Mouse (Mus musculus) G1E (cell line): ENCODE results near the gene Slc16a11. TPM values are rescaled to one million over a fixed set of nuclear protein-coding genes. Genes with fewer than 3 reads are reported as not detected.

ENCODE experiments used
- ATAC-seq: 2 replicates; pipeline ENCODE4 v1.8.0; 2016; ENCODE audit warnings: mild to moderate bottlenecking; ENCODE audit not compliant: insufficient number of reproducible peaks, poor library complexity, low FRiP score, severe bottlenecking; ENCODE audit errors: extremely low read depth
- DNase-seq: peaks from one replicate; pipeline ENCODE4 v3.0.0; 2012; ENCODE audit warnings: low spot score
- H3K27me3 ChIP-seq: 2 replicates; pipeline ENCODE4 v1.6.1; 2012; ENCODE audit warnings: mild to moderate bottlenecking, low read length, inconsistent platforms; ENCODE audit not compliant: insufficient read depth
- H3K36me3 ChIP-seq: replicated peaks from 2 replicates; pipeline ENCODE3; 2012; ENCODE audit warnings: mild to moderate bottlenecking, inconsistent platforms
- H3K4me1 ChIP-seq: 2 replicates; pipeline ENCODE4 v1.6.1; 2012; ENCODE audit warnings: low read depth, low read length, inconsistent platforms, mixed read lengths; ENCODE audit not compliant: insufficient read depth
- H3K4me3 ChIP-seq: 2 replicates; pipeline ENCODE4 v1.5.1; 2012; ENCODE audit warnings: low read depth, mild to moderate bottlenecking, inconsistent platforms, low read length, moderate library complexity, mixed read lengths
- H3K9me3 ChIP-seq: replicated peaks from 2 replicates; pipeline ENCODE4 v1.6.1; 2012; ENCODE audit warnings: inconsistent platforms
- CTCF ChIP-seq: IDR thresholded peaks from 2 replicates; pipeline ENCODE4 v1.5.1; 2012; ENCODE audit warnings: low read depth, low read length, inconsistent platforms, mixed read lengths
- GATA1 ChIP-seq: IDR thresholded peaks from 2 replicates; pipeline ENCODE4 v1.6.1; 2012; ENCODE audit warnings: borderline replicate concordance, low read length, inconsistent platforms, mixed read lengths
- GATA2 ChIP-seq: IDR thresholded peaks from 2 replicates; pipeline ENCODE4 v1.6.1; 2012; ENCODE audit warnings: low read depth, low read length, inconsistent platforms, borderline replicate concordance
- POLR2AphosphoS5 ChIP-seq: IDR thresholded peaks from 2 replicates; pipeline ENCODE4 v1.6.1; 2012; ENCODE audit warnings: low read depth, low read length, inconsistent platforms; ENCODE audit not compliant: insufficient replicate concordance
- TAL1 ChIP-seq: conservative IDR thresholded peaks from 2 replicates; pipeline ENCODE4 v1.6.1; 2012; ENCODE audit warnings: low read depth, low read length, inconsistent platforms, mixed read lengths
- polyA plus RNA-seq: library from polyadenylated mRNA; stranded (reverse); fragments of >175 nt; gene quantifications from 2 replicates; pipeline ENCODE4 v1.2.3, GENCODE M21; 2012
- total RNA-seq, 2 experiments: library from RNA; stranded (forward) in 1 of 2; stranded (reverse) in 1 of 2; fragments of 200-1000 nt in 1 of 2; fragments of >200 nt in 1 of 2; fragmentation: Nextera tagmentation in 1 of 2; gene quantifications; 2 replicates each; pipeline ENCODE4 v1.2.3; 2014 to 2017

Slc16a11 gene
- total and polyA plus RNA-seq, 3 experiments, result not detected

DNA sequence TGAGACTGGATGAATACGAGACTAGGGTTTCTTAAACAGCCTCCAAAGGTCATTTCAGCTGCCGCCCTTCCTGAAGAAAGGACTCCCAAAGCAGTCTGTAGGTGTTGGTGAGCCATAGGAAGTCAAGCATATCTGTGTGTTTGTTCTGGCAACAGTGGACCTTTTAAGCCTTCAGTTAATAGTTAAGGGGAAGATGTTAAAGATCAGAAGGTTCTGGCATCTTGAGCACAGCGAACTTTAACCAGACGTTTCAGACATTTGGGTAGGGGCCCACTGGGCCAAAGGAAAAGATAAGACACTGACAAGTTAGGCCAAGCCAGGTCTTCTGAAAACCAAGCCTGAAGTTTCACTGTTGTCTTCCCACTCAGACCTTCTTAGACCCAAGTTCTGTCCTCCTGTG is 5.5 kb downstream of the Slc16a11 start:
- ATAC-seq (no peak), DNase-seq (no peak)
- H3K9me3 ChIP-seq, result peaks cover 10% of the 10 kb centered on the region; the same call in 1 of the 2 replicates
- no peak for TF ChIP-seq GATA2
- TF ChIP-seq TAL1, result no peak
- TF ChIP-seq POLR2AphosphoS5, result no peak
- TF ChIP-seq CTCF, result no peak
- TF ChIP-seq GATA1, result no peak
- H3K4me3 ChIP-seq, result no peak overlapping the region
- H3K4me1 ChIP-seq, result peaks cover 47% of the 10 kb centered on the region
- peaks cover 45% of the 10 kb centered on the region for H3K36me3 ChIP-seq
- no peaks in the 10 kb centered on the region for H3K27me3 ChIP-seq

GRCm38 (mm10) chr11:70218741-70219470 is 6.4 kb downstream of the Slc16a11 start:
- Histone ChIP-seq H3K4me1 (peaks cover 53% of the 10 kb centered on the region), H3K4me3 (peak overlapping the region; percentile 58; the same call in 1 of the 2 replicates), H3K36me3 (peaks cover 51% of the 10 kb centered on the region), H3K27me3 (no peaks in the 10 kb centered on the region), H3K9me3 (peaks cover 10% of the 10 kb centered on the region; the same call in 1 of the 2 replicates)
- DNase-seq, result no peak
- no peak for ATAC-seq
- TF ChIP-seq GATA2, result no peak
- TF ChIP-seq CTCF, result no peak
- no peak for TF ChIP-seq POLR2AphosphoS5
- no peak for TF ChIP-seq TAL1
- no peak for TF ChIP-seq GATA1

DNA sequence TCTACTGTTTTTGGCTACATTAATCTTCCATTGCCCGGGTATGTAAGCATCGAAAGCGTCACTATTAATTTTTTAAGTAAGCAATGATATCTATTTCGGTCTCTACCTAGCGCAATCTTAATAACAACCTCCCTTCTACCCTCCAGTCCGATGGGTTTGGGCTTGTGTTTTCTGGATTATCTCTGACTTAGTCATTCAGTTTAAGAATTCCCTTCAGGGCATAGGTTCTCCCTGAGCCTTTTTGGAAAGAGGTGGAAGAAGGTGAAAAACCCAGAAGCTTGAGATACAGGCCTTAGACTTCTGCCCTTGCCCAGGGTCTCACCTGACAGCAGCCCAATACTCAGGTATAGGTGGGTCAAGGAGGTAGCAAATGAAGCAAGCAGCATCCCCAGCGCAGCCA is 7.3 kb downstream of the Slc16a11 start:
- peak overlapping the region; percentile 73 for H3K4me3 ChIP-seq
- H3K27me3 ChIP-seq, result no peaks in the 10 kb centered on the region
- peaks cover 55% of the 10 kb centered on the region for H3K36me3 ChIP-seq
- no peak for TF ChIP-seq GATA2
- TF ChIP-seq TAL1, result no peak
- TF ChIP-seq GATA1, result no peak
- no peak for ATAC-seq
- peaks cover 56% of the 10 kb centered on the region for H3K4me1 ChIP-seq
- H3K9me3 ChIP-seq, result 0 out of 2 replicates have a peak, but pooled peaks cover 2% of the 10 kb centered on the region
- DNase-seq, result no peak

- no peaks in the 10 kb centered on the region for H3K27me3 ChIP-seq
- no peak for ATAC-seq
- DNase-seq, result no peak
- peak overlapping the region; percentile 73 for H3K4me3 ChIP-seq
- peaks cover 50% of the 10 kb centered on the region for H3K36me3 ChIP-seq
- peaks cover 56% of the 10 kb centered on the region for H3K4me1 ChIP-seq
- TF ChIP-seq TAL1 (no peak), POLR2AphosphoS5 (no peak), CTCF (no peak), GATA2 (no peak), GATA1 (no peak)
- H3K9me3 ChIP-seq, result no peaks in the 10 kb centered on the region
Measured at GRCm38 (mm10) chr11:70220323-70220722, 7.8 kb downstream of the Slc16a11 start.

- Histone ChIP-seq H3K4me1 (peaks cover 60% of the 10 kb centered on the region), H3K4me3 (peak within 1 kb of the TSS; percentile 73), H3K36me3 (peaks cover 44% of the 10 kb centered on the region), H3K9me3 (no peaks in the 10 kb centered on the region), H3K27me3 (no peaks in the 10 kb centered on the region)
- ATAC-seq (peak; percentile 83), DNase-seq (peak; percentile 97)
- TF ChIP-seq GATA2 (no peak), CTCF (no peak), TAL1 (no peak)
Measured at GRCm38 (mm10) chr11:70220731-70221602, 8.4 kb downstream of the Slc16a11 start, which contains the start of gene Slc16a13. Slc16a13 (minus strand) TSS chr11:70221064.
